Mouse (Mus musculus): ENCODE results near the gene Tubal3. TPM values are rescaled to one million over a fixed set of nuclear protein-coding genes. Genes with fewer than 3 reads are reported as not detected.

The Tubal3 gene
- not detected for total RNA-seq (2021)
- long read RNA-seq, experiment 1 = 0 reads
- long read RNA-seq, experiment 2 = 0 reads

DNA sequence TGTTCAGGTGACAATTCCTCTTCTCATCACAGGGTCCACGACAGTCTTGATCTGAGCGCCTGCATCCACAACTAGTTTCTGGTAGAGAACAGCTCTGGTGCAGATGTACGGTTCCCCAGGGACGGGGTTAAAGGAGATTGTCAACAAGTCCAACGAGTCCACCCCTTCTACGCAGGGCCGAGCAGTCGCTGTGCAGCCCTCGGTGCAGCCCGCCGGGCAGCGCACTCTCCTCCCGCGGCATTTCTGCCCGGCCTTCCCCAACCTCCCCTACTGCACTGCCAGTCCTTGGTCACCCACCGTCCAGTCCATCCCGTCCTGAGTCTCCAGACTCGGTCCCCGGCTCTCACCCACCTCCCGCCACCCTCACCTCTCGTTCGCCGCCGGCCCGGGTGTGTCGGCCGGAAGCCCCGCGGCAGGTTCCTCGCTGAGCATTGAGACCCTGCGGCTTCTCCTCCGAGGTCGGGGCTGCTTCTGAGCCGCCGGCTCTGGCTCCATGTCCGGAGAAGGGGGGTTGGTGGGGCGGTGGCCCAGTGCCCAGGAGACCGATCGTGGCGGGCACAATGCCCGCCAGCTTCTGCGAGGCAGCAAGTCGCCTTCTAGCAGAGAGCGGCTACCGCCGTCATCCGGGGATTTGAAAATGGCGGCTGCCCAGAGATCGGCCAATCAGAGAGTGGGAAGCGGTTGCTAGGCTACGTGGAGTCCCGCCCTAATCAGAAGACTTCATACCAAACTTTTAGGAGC lies at the start of gene Tubal3, which contains the start of gene Net1:
Tubal3 (plus strand) TSS at position 704 of the 741 bp plus-strand sequence.
Net1 (minus strand) TSS at position 650 of the 741 bp plus-strand sequence.
- peak; percentile 87 for DNase-seq
- Histone ChIP-seq H3K27ac (peak within 1 kb of the TSS; percentile 57), H3K4me3 (peak within 1 kb of the TSS; percentile 88)
- intact Hi-C loops (cut with DNase I) = no loop called here
- TF ChIP-seq CTCF (IDR thresholded peaks at IDR 0.05) = no peak

DNA sequence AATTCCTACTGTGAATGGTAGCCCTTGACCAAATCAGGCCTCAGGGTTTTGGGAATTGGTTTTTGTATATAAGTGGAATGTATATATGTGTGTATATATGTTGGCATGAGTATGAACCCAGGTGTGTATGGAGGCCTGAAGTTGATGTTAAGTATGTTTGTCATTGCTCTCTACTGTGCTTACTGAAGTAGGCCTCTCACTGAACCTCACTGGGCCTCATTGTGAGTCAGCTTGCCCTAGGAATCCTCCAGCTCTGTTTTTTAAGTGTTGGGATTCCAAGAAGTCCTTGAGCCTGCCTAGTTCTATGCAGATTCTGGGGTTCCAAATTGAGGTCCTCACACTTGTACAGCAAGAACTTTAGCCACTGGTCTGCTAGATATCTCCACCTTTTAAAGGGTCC lies 48.2 kb upstream of the Tubal3 start:
- TF ChIP-seq CTCF (IDR thresholded peaks at IDR 0.05) = no peak
- no peak overlapping the region for H3K4me3 ChIP-seq
- DNase-seq = no peak
- intact Hi-C loops (cut with DNase I) = no loop called here
- H3K27ac ChIP-seq = no peak overlapping the region

DNA sequence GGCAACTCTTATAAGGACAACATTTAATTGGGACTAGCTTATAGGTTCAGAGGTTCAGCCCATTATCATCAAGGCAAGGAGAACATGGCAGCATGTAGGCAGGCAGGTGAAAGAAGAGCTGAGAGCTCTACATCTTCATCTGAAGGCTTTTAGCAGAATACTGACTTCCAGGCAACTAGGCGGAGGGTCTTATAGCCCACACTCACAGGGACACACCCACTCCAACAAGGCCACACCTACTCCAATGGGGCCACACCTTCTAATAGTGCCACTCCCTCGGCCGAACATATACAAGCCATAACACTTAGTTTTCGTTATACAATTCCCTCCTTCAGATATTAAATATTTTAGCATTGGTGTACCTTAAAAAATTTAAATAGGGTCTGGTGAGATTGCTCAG lies 45.2 kb upstream of the Tubal3 start:
- no peak overlapping the region for H3K4me3 ChIP-seq
- intact Hi-C loops (cut with DNase I) = no loop called here
- H3K27ac ChIP-seq = no peak overlapping the region
- no peak for TF ChIP-seq CTCF (IDR thresholded peaks at IDR 0.05)
- no peak for DNase-seq

DNA sequence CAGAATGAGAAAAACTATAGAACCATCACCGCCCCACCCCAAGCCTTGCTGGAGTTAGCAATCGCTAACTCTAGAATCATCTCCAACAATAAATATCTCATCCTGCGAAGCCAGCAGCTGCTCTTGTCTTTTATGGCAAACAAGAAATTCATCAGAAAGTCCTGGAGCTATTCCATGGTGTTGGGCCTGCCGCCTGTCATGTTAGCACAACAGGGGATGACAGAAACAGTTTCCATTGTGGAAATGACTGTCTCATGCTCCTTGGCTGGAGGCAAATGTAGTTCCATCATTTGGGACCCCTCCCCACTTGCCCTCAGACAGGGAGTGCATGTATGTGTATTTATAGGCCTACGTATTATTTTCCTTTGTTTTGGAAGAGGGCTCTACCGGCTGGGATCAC lies 41.6 kb upstream of the Tubal3 start:
- no peak for DNase-seq
- no peak for TF ChIP-seq CTCF (IDR thresholded peaks at IDR 0.05)
- no peak overlapping the region for H3K4me3 ChIP-seq
- intact Hi-C loops (cut with DNase I) = no loop called here
- H3K27ac ChIP-seq = no peak overlapping the region

DNA sequence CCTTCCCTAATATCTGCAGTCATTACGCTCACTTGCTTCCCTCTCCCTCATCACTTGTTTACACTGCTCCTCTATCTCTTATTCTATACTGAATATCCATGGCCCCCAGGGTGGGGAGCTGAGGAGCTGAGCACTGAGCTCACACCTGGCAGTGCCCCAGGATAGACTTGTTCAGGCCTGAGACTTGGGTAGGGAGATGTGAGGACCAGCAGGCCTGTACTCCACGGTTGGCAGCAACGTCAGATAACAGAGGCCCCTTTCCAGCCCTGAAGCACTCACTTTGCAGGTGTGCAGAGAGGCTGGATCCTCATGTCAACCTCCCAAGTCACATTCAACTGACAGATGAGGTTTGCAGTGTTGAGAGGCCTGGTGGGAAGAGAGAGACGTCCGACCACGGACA lies 40.9 kb upstream of the Tubal3 start:
- Histone ChIP-seq H3K27ac (no peak overlapping the region), H3K4me3 (no peak overlapping the region)
- TF ChIP-seq CTCF (IDR thresholded peaks at IDR 0.05) = no peak
- no peak for DNase-seq
- intact Hi-C loops (cut with DNase I) = no loop called here

DNA sequence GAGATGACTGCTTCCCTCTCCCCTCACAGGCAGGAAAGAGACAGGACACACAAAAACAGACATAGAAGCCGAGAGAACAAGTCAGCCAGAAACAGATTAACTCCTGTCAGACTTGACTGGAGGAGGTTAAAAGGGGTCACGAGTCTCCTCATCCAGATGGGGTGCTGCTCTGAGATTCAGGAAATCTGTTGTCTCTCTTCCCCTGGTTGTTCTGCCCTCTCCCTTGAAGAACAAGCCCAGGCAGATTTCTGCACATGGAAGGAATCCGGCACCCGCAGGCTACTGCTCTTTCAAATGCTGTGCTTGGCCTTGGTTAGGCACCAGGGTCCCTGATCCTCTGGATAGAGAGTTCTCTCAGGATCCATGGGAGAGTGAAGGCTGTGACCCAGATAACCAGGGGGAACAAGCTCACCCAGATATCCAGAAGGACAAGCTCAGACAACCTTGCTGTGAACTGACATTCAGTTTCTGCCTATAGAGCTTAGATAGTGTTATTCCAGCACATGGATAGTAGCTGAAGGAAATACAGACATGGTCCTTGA lies 40.3 kb upstream of the Tubal3 start:
- no peak overlapping the region for H3K4me3 ChIP-seq
- TF ChIP-seq CTCF (IDR thresholded peaks at IDR 0.05) = no peak
- DNase-seq = no peak
- no peak overlapping the region for H3K27ac ChIP-seq
- intact Hi-C loops (cut with DNase I) = no loop called here

DNA sequence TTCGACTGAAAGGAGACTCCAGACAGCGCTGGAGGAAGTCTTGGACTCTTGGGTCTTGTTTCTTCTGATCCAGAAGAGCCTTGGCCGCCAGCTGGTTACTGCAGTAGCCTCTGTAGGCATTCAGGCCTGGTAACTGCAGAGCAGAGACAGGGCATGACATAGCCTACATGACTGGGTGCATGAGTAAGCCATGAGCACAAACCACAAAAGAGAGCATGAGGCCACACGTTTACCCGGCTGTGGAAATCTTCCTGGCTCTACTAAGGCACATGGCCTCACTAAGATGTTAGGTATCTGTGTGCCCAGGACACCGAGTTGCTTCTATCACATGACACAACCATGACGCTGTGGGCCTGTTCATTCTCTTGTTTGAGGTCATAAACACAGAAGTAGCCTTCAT lies 31.4 kb upstream of the Tubal3 start:
- TF ChIP-seq CTCF (IDR thresholded peaks at IDR 0.05) = no peak
- intact Hi-C loops (cut with DNase I) = no loop called here
- Histone ChIP-seq H3K4me3 (no peak overlapping the region), H3K27ac (no peak overlapping the region)
- no peak for DNase-seq

DNA sequence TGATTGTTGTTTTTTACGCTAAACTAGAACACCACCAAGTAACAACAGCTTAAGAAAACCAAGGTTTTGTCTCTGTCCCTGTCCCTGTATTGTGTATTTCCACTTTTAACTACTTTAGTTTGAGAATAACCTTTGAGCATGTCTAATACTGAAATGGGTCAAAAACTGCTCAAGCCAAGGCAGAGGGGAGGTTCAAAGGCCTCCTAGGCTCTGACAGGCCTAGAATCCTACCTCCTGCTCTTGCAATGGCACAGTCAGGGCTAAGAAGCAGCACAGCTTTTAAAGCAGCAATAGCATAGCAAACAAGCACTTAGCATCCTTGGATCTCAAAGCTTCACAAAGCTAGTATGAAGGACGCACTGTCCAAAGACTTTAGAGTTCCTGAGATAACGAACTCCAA lies 29.0 kb upstream of the Tubal3 start:
- TF ChIP-seq CTCF (IDR thresholded peaks at IDR 0.05) = no peak
- peak overlapping the region; percentile 56 for H3K4me3 ChIP-seq
- DNase-seq = no peak
- H3K27ac ChIP-seq = no peak overlapping the region
- intact Hi-C loops (cut with DNase I) = no loop called here

DNA sequence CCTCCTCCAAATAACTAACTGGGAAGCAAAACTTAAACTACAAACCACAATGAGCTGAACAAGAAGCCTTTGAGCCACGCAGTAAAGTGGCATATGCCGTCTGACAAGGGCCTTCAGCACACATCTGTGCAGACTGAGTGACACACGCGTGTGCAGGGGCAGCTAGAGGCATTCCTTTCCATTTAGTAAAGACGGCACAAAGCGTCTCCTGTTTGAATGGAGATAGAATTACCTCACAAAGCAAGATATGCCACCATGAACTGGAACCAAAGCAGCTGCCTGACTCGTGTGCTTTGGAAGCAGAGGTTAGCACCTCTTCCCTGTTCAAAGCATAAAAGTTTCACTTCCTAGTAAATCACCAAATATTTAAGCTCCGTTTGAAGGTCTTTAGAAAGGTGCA lies 28.0 kb upstream of the Tubal3 start:
- no peak for DNase-seq
- Histone ChIP-seq H3K27ac (peak overlapping the region; percentile 9; the same call in 1 of the 2 replicates), H3K4me3 (peak overlapping the region; percentile 56)
- no peak for TF ChIP-seq CTCF (IDR thresholded peaks at IDR 0.05)
- intact Hi-C loops (cut with DNase I) = loop anchor here (5.0 to 10.0 kb wide), 2 partner anchors 118 to 355 kb away; partner anchors contain the start of gene Gdi2

DNA sequence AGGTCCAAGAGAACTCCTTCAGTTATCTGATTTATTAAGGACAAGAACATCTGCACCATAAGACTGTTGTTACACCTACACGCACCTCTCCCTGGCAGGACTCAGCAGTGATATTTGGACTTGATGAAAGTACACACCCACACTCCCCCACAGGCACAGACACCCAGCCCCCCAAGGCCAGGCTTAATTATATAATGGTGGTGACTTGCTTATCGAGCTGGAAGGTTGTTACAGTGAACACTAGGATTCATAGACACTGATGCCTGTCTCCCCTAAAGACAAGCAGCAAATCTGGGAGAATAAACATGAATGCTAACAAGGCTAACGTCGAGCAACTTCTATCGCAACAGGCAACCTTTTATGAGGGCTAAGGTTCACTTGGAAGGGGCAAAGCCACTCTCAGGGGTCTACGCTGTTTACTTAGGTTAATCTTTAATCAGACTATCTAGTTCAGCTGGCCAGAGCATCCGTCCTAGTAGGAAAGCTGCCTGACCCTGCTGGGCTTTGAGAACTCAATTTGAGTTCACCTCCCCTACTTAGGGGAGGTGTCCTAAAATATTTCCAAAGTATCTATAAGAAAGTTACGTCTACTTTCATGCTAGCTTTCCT lies 26.5 kb upstream of the Tubal3 start:
- TF ChIP-seq CTCF (IDR thresholded peaks at IDR 0.05) = no peak
- peak overlapping the region; percentile 77 for H3K4me3 ChIP-seq
- H3K27ac ChIP-seq = peak overlapping the region; percentile 91
- DNase-seq = no peak
- intact Hi-C loops (cut with DNase I) = loop anchor here (5.0 to 10.0 kb wide), 2 partner anchors 119 to 357 kb away; partner anchors contain the start of gene Gdi2

DNA sequence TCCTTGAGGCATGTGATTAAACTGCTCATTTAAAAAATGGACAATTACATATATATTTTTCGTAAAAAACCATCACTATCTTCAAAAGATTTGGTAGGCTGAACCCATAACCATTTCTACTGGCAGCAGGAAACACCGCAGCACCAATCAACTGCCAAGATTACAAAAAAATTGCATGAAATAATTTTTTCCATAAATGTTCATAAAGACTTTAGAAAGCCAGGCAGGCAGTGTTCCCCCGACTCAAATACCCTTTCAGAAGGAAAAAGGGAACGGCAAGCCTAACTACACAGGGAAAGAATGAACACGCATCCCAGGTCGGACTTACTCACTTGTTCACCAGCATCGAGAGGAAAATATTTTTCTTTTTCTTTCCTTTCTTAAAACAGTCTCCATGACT lies 25.5 kb upstream of the Tubal3 start:
- H3K27ac ChIP-seq = peak overlapping the region; percentile 91
- H3K4me3 ChIP-seq = peak overlapping the region; percentile 77
- DNase-seq = no peak
- intact Hi-C loops (cut with DNase I) = loop anchor here (5.0 to 10.0 kb wide), 2 partner anchors 120 to 358 kb away; partner anchors contain the start of gene Gdi2
- TF ChIP-seq CTCF (IDR thresholded peaks at IDR 0.05) = no peak

DNA sequence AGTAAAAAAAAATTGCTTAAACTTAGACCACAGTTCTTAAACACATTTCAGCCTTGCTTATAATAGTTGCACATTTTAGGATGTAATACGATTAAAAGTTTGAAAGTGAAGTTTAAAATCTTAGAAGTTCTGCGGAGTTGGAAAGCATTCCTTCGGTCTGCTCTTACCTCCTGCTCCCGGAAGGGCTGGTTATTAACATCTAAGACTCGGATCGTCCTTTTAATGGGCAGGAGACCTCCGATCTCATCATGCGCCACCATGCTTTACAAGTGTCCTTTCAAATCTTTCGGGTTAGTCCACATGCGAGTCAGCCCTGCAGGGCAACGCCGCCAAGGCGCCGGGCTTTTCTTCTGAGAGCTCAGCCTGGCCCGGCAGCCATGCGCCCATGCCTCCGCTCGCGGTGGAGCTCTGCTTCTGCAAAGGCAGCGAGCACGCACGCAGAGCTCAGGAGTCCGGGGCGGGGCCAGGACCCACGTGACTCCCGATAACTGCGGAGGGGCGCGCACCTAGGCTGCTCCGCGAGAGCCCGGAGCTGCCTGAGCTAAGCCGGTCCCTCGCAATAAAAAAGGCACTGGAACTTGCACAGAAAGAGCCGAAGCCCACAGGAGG lies 24.8 kb upstream of the Tubal3 start:
- intact Hi-C loops (cut with DNase I) = loop anchor here (5.0 to 10.0 kb wide), 2 partner anchors 121 to 358 kb away; partner anchors contain the start of gene Gdi2

More for the DNA sequence above, 24.8 kb upstream of the Tubal3 start:
- Histone ChIP-seq H3K4me3 (peak overlapping the region; percentile 77), H3K27ac (peak overlapping the region; percentile 91)
- TF ChIP-seq CTCF (IDR thresholded peaks at IDR 0.05) = no peak
- peak; percentile 94 for DNase-seq

All from gastrocnemius, adult 2 months (tissue).